Mouse (Mus musculus) activated CD4-positive, CD25-positive, alpha-beta regulatory T cell, adult 4 months (primary cell): ENCODE results near the gene Ubn1. TPM values are rescaled to one million over a fixed set of nuclear protein-coding genes. Genes with fewer than 3 reads are reported as not detected.

Experiments
- ATAC-seq: one replicate; pipeline ENCODE4 v1.8.0; 2017
- polyA plus RNA-seq, 2 experiments: library from polyadenylated mRNA; unstranded; fragments of 100-300 nt; shearing (Covaris generic); gene quantifications; one replicate each; pipeline ENCODE4 v1.2.1; 2017

The Ubn1 gene
- polyA plus RNA-seq, 2 experiments from 2014 or later = 28.7 to 41.5 TPM

GRCm38 (mm10) chr16:5074341-5074740, 24.5 kb downstream of the Ubn1 start:
- ATAC-seq = no peak

- no peak for ATAC-seq
These were observed 35.3 kb downstream of the Ubn1 start for GRCm38 (mm10) chr16:5085196-5085595.

GRCm38 (mm10) chr16:5086179-5086578, 36.3 kb downstream of the Ubn1 start:
- ATAC-seq = no peak

- ATAC-seq = no peak
These were observed 39.2 kb downstream of the Ubn1 start for GRCm38 (mm10) chr16:5089021-5089420.

- no peak for ATAC-seq
These were observed 43.4 kb downstream of the Ubn1 start for GRCm38 (mm10) chr16:5093285-5093684.

GRCm38 (mm10) chr16:5096504-5096903, 46.6 kb downstream of the Ubn1 start:
- no peak for ATAC-seq

GRCm38 (mm10) chr16:5101000-5101399, 51.1 kb downstream of the Ubn1 start:
- ATAC-seq = no peak

- ATAC-seq = no peak
These were observed 60.0 kb downstream of the Ubn1 start for GRCm38 (mm10) chr16:5109877-5110276.

- no peak for ATAC-seq
These were observed 61.2 kb downstream of the Ubn1 start for GRCm38 (mm10) chr16:5111021-5111420.

GRCm38 (mm10) chr16:5113002-5113550, 63.2 kb downstream of the Ubn1 start:
- no peak for ATAC-seq

GRCm38 (mm10) chr16:5113582-5113981, 63.7 kb downstream of the Ubn1 start:
- ATAC-seq = no peak

- no peak for ATAC-seq
These were observed 69.5 kb downstream of the Ubn1 start for GRCm38 (mm10) chr16:5119385-5119784.

- ATAC-seq = no peak
These were observed 70.0 kb downstream of the Ubn1 start for GRCm38 (mm10) chr16:5119845-5120244.

GRCm38 (mm10) chr16:5123476-5123875, 73.6 kb downstream of the Ubn1 start:
- ATAC-seq = no peak

- no peak for ATAC-seq
These were observed 80.3 kb downstream of the Ubn1 start for GRCm38 (mm10) chr16:5130196-5130595.

- no peak for ATAC-seq
These were observed 80.9 kb downstream of the Ubn1 start for GRCm38 (mm10) chr16:5130766-5131165.

- no peak for ATAC-seq
These were observed 81.5 kb downstream of the Ubn1 start for GRCm38 (mm10) chr16:5131251-5131922.

- no peak for ATAC-seq
These were observed 82.5 kb downstream of the Ubn1 start, which contains the start of gene Ppl for GRCm38 (mm10) chr16:5132401-5132801. Ppl (minus strand) TSS chr16:5132421.

GRCm38 (mm10) chr16:5134623-5135330, 84.9 kb downstream of the Ubn1 start:
- ATAC-seq = no peak

GRCm38 (mm10) chr16:5135551-5136261, 85.8 kb downstream of the Ubn1 start:
- ATAC-seq = no peak
